Mouse (Mus musculus): ENCODE results near the gene Tshr. TPM values are rescaled to one million over a fixed set of nuclear protein-coding genes. Genes with fewer than 3 reads are reported as not detected.
A peak's percentile ranks its signal among the peaks of the same experiment; 100 is the strongest.

Gene Tshr
- total RNA-seq, 1 experiment = 0.22 TPM

DNA sequence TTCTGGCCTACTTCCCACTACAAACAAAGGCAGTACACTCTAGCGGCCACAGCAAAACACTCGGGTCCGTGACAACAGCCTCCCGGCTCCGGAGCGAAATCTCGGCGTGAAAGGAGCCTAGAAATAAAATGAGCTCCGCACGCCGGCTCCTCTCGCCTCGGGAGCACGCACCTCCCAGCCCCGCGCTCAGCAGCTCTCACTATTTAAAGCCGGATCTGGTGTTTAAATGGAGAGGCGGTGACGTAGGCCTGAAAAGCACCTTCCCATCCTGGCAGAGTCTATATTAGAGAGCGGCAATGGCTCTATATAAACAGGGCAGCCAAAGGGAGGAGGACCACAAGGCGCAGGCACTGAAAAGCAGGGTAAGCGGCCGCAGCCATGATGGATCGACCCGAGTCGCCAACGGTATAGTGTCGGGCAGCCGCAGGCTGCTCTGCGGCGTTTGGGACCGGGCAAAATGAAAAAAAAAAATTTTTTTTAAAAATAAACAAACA is 203.9 kb downstream of the Tshr start:
- peaks cover 4% of the 10 kb centered on the region for H3K36me3 ChIP-seq (ENCODE audit: control insufficient read depth, insufficient read depth, low read length, poor library complexity, severe bottlenecking)
- TF ChIP-seq CHD2 (IDR thresholded peaks at IDR 0.05; ENCODE audit: low read depth, low read length) (no peak; the same call in none of the 2 replicates), ZC3H11A (IDR thresholded peaks at IDR 0.05; ENCODE audit: borderline replicate concordance, low read depth, low read length) (no peak), ZNF384 (IDR thresholded peaks at IDR 0.05; ENCODE audit: low read depth, low read length) (no peak), HCFC1 (IDR thresholded peaks at IDR 0.05; ENCODE audit: borderline replicate concordance, insufficient read depth, low read length) (peak; percentile 44; the same call in 1 of the 2 replicates)
- no peaks in the 10 kb centered on the region for H3K9me3 ChIP-seq (ENCODE audit: control insufficient read depth, insufficient read depth, low read depth, low read length)
- H3K9ac ChIP-seq (ENCODE audit: insufficient read depth, low read depth, low read length, poor library complexity, severe bottlenecking) = peak overlapping the region; percentile 99
- H3K4me3 ChIP-seq (ENCODE audit: insufficient read depth in 1 of 2, low read depth in 1 of 2, low read length in 2 of 2, poor library complexity in 1 of 2, severe bottlenecking in 1 of 2) = peak overlapping the region; percentile 86 to 97
- H3K27ac ChIP-seq (ENCODE audit: insufficient read depth, low read depth, low read length, poor library complexity, severe bottlenecking) = peak overlapping the region; percentile 97; the same call in 1 of the 2 replicates
- H3K4me1 ChIP-seq (ENCODE audit: control insufficient read depth in 2 of 2, insufficient read depth in 2 of 2, low read length in 2 of 2, poor library complexity in 1 of 2) = no peaks in the 10 kb centered on the region; a peak in 2 of 4 replicates
- in situ Hi-C loops (cut with MboI; ENCODE audit: low sequenced_read_pairs in 2 of 2, unreplicated experiment in 2 of 2) = no loop called here
- DNase-seq (ENCODE audit: low read depth, low spot score) = peak; percentile 90

DNA sequence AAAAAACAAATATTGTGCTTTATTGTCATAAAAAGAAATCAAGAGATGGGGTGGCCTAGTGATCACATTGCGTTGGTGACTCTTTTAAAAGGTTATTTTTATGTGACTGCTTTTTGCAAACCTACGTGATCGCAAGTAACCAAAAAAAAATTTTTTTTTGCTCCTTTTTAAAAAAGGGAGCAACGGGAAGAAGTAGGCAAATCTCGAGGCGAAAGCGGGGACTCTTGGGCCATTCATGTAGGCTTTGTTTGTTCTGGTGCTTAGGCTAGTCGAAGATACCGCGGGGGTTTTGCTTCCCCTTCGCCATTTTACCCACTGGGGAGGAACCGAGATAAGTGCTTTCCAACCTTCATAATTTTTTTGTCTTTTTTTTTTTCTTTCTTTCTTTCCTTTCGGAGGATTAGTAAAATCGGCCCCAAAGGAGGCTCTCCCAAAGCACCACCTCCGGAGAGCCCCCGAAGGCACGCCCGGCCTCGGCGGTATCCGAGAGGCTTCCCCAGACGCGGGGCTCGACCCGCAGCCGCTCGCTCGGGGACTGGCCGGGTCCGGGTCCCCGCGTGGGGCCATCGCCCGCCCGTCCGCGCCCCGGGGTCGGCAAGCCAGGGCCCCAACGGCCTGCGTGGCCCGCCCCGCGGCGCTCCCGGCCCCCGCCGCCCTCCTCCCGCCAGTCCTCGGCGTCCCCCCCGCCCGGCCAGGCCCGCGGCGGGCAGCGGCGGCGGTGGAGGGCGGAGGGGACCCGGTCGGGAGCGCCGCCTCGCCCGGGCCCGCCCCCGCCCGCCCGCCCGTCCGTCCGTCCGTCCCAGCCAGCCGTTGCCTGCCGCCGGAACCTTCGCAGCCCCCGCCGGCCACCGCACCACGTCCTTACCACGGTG is 204.5 kb downstream of the Tshr start:
- H3K4me3 ChIP-seq (ENCODE audit: insufficient read depth in 1 of 2, low read depth in 1 of 2, low read length in 2 of 2, poor library complexity in 1 of 2, severe bottlenecking in 1 of 2) = peak overlapping the region; percentile 86 to 97
- in situ Hi-C loops (cut with MboI; ENCODE audit: low sequenced_read_pairs in 2 of 2, unreplicated experiment in 2 of 2) = no loop called here
- H3K4me1 ChIP-seq (ENCODE audit: control insufficient read depth in 2 of 2, insufficient read depth in 2 of 2, low read length in 2 of 2, poor library complexity in 1 of 2) = no peaks in the 10 kb centered on the region; a peak in 2 of 4 replicates
- peak overlapping the region; percentile 99 for H3K9ac ChIP-seq (ENCODE audit: insufficient read depth, low read depth, low read length, poor library complexity, severe bottlenecking)
- H3K27ac ChIP-seq (ENCODE audit: insufficient read depth, low read depth, low read length, poor library complexity, severe bottlenecking) = peak overlapping the region; percentile 97
- H3K36me3 ChIP-seq (ENCODE audit: control insufficient read depth, insufficient read depth, low read length, poor library complexity, severe bottlenecking) = peaks cover 4% of the 10 kb centered on the region
- TF ChIP-seq HCFC1 (IDR thresholded peaks at IDR 0.05; ENCODE audit: borderline replicate concordance, insufficient read depth, low read length) (no peak), MAFK (IDR thresholded peaks at IDR 0.05; ENCODE audit: insufficient read depth, low read depth, low read length) (no peak), ZNF384 (IDR thresholded peaks at IDR 0.05; ENCODE audit: low read depth, low read length) (no peak), CHD2 (IDR thresholded peaks at IDR 0.05; ENCODE audit: low read depth, low read length) (no peak), ZC3H11A (IDR thresholded peaks at IDR 0.05; ENCODE audit: borderline replicate concordance, low read depth, low read length) (no peak)
- DNase-seq (ENCODE audit: low read depth, low spot score) = no peak
- no peaks in the 10 kb centered on the region for H3K9me3 ChIP-seq (ENCODE audit: control insufficient read depth, insufficient read depth, low read depth, low read length)

DNA sequence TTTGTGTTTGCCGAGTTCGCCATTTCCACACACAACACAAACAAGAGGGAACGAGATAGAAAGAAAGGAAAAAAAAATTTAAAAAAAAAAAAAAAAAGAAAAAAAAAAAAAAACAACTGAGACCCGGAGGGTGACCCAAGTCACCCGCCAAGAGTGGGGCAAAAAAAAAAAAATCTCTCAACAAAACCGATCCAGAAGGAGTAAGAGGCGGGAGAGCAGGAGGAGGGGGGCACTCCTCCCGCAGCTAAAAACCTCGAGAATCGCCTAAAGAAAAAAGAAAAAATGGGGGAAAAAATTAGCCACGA is 205.1 kb downstream of the Tshr start:
- Histone ChIP-seq H3K27ac (ENCODE audit: insufficient read depth, low read depth, low read length, poor library complexity, severe bottlenecking) (peak overlapping the region; percentile 97; the same call in 1 of the 2 replicates), H3K4me1 (ENCODE audit: control insufficient read depth in 2 of 2, insufficient read depth in 2 of 2, low read length in 2 of 2, poor library complexity in 1 of 2) (no peaks in the 10 kb centered on the region; a peak in 2 of 4 replicates), H3K9ac (ENCODE audit: insufficient read depth, low read depth, low read length, poor library complexity, severe bottlenecking) (peak overlapping the region; percentile 99), H3K36me3 (ENCODE audit: control insufficient read depth, insufficient read depth, low read length, poor library complexity, severe bottlenecking) (peaks cover 4% of the 10 kb centered on the region), H3K9me3 (ENCODE audit: control insufficient read depth, insufficient read depth, low read depth, low read length) (no peaks in the 10 kb centered on the region), H3K4me3 (ENCODE audit: insufficient read depth in 1 of 2, low read depth in 1 of 2, low read length in 2 of 2, poor library complexity in 1 of 2, severe bottlenecking in 1 of 2) (peak overlapping the region; percentile 77 to 97)
- DNase-seq (ENCODE audit: low read depth, low spot score) = no peak
- TF ChIP-seq CHD2 (IDR thresholded peaks at IDR 0.05; ENCODE audit: low read depth, low read length) = no peak
- TF ChIP-seq ZC3H11A (IDR thresholded peaks at IDR 0.05; ENCODE audit: borderline replicate concordance, low read depth, low read length) = no peak
- peak; percentile 89 for TF ChIP-seq ZNF384 (IDR thresholded peaks at IDR 0.05; ENCODE audit: low read depth, low read length)
- TF ChIP-seq MAFK (IDR thresholded peaks at IDR 0.05; ENCODE audit: insufficient read depth, low read depth, low read length) = no peak
- no peak for TF ChIP-seq HCFC1 (IDR thresholded peaks at IDR 0.05; ENCODE audit: borderline replicate concordance, insufficient read depth, low read length)
- in situ Hi-C loops (cut with MboI; ENCODE audit: low sequenced_read_pairs in 2 of 2, unreplicated experiment in 2 of 2) = no loop called here

DNA sequence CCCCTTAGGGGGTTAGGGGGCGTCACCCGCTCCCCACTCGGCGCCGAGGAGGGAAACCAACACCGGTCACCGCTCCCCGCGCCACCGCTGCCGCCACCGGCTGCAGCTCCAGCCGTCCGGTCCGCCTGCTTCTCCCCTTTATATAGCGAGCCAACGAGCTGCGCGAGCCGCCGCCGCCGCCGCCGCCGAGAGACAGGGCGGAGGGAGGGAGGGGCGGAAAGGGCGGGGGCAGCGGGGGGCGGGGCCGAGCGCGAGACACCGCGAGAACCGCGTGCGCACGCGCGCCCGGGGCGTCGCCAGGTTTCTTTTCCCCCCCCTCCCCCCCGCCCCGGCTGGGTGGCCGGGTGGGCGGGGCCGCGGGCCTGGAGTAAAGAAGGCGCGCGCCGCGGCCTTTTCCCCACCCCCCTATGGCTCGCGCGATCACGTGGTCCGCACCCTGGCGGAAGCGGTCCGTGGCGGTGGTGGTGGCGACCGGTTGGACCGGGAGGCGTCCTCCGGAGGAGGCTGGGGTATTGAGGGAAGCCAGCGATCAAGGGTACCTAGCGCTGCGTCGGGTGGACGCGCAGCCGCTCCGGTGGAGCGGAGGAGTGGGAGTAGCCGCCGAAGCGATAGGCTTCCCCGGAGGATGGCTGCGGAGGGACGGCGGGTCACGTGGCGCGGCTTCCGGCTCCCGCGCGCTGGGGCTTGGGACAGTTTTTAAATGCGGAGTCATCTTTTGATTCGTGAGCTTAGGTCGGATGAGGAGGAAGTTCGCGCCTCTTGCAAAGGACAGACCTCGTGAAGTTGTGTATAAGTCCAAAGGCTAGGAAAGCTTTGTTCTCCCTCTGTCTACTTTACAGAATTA is 205.7 kb downstream of the Tshr start, which contains the start of gene Gtf2a1:
TSS of gene Gtf2a1 (minus strand) at position 641 of the 844 bp plus-strand sequence.
- H3K4me3 ChIP-seq (ENCODE audit: insufficient read depth in 1 of 2, low read depth in 1 of 2, low read length in 2 of 2, poor library complexity in 1 of 2, severe bottlenecking in 1 of 2) = peak within 1 kb of the TSS; percentile 82 to 97
- H3K36me3 ChIP-seq (ENCODE audit: control insufficient read depth, insufficient read depth, low read length, poor library complexity, severe bottlenecking) = peaks cover 3% of the 10 kb centered on the region
- no peaks in the 10 kb centered on the region for H3K9me3 ChIP-seq (ENCODE audit: control insufficient read depth, insufficient read depth, low read depth, low read length)
- H3K9ac ChIP-seq (ENCODE audit: insufficient read depth, low read depth, low read length, poor library complexity, severe bottlenecking) = peak within 1 kb of the TSS; percentile 99
- H3K27ac ChIP-seq (ENCODE audit: insufficient read depth, low read depth, low read length, poor library complexity, severe bottlenecking) = peak within 1 kb of the TSS; percentile 99
- DNase-seq (ENCODE audit: low read depth, low spot score) = peak; percentile 89
- in situ Hi-C loops (cut with MboI; ENCODE audit: low sequenced_read_pairs in 2 of 2, unreplicated experiment in 2 of 2) = no loop called here
- peak; percentile 63 for TF ChIP-seq HCFC1 (IDR thresholded peaks at IDR 0.05; ENCODE audit: borderline replicate concordance, insufficient read depth, low read length)
- peak; percentile 62 for TF ChIP-seq CHD2 (IDR thresholded peaks at IDR 0.05; ENCODE audit: low read depth, low read length)
- peak; percentile 84 for TF ChIP-seq MAFK (IDR thresholded peaks at IDR 0.05; ENCODE audit: insufficient read depth, low read depth, low read length)
- TF ChIP-seq ZNF384 (IDR thresholded peaks at IDR 0.05; ENCODE audit: low read depth, low read length) = no peak
- H3K4me1 ChIP-seq (ENCODE audit: control insufficient read depth in 2 of 2, insufficient read depth in 2 of 2, low read length in 2 of 2, poor library complexity in 1 of 2) = no peaks in the 10 kb centered on the region; a peak in 2 of 4 replicates

All from ES-E14 (cell line).